Mouse (Mus musculus) ES-Bruce4 (cell line): Measurements from ENCODE around the gene Dpagt1.

Experiments used
- CTCF ChIP-seq: IDR thresholded peaks from one replicate; pipeline ENCODE4 v1.8.1; 2011; ENCODE audit warnings: low read depth, low read length
- EP300 ChIP-seq: IDR thresholded peaks from 2 replicates; pipeline ENCODE4 v1.6.1; 2011; ENCODE audit warnings: low read depth, low read length; ENCODE audit not compliant: insufficient read depth
- POLR2A ChIP-seq: IDR thresholded peaks from one replicate; pipeline ENCODE4 v1.8.1; 2011; ENCODE audit warnings: low read length; ENCODE audit not compliant: insufficient read depth

DNA sequence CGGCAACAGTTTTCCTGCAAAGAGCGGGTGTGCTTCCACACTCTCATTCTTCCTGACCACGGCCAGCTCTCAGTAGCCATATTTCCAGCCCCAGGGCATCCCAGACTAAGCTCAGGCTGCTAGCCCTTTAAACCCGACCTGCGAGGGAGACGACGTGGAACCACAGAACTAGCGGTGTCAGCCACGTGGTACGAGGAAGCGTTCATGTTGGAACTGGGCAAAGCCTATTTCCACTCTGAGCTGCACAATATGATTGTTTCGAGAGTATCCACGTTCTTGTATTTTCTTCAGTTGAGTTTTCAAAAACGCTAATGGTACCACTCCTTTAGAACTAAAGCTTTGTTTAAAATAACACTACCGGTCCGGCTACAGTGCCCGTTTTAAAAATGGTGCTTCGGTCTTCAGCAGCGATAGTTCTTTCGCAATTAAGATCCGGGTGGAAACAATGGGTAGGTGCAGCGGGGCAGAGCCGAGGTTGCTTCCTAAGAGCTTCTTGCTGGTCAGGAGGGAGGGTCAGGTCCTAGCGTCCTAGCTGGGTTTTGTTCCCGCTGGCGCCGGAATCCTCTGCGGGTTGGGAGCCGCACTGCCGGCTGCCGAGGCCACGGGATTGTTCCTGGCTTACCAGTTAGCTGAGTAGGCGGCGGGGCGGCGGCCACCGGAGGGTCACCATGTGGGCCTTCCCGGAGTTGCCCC, 698 bp downstream of the Dpagt1 start:
- TF ChIP-seq POLR2A = no peak
- TF ChIP-seq CTCF = no peak
- no peak for TF ChIP-seq EP300
